Mouse (Mus musculus): ENCODE results near the gene Adcy2. TPM values are rescaled to one million over a fixed set of nuclear protein-coding genes. Genes with fewer than 3 reads are reported as not detected.
A peak's percentile ranks its signal among the peaks of the same experiment; 100 is the strongest.

Adcy2 gene
- polyA plus RNA-seq, 1 experiment: 98.5 TPM

DNA sequence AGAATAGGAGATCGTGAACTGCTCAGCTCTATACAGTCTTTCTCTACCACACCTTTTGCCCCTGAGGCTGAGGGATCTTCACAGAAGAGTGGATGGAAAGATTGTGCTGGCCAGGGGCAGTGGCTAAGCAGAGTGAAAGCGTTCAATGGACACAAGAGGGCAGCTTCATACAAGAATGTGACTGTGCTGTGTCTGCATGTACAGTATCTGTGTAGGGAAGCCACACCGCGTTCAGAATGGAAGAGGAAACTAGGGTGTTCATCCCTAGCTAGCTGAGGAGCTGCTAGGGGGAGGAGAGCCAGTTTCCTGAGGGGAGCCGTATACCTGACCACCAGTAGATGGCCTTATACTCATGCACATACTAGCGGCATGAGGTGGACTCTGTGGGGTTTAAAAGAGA, 376.5 kb downstream of the Adcy2 start:
- Histone ChIP-seq H3K27ac (ENCODE audit: insufficient read depth, low read length) (no peak overlapping the region), H3K4me1 (ENCODE audit: control insufficient read depth, insufficient read depth, low read length) (no peaks in the 10 kb centered on the region), H3K4me3 (ENCODE audit: insufficient read depth, low read length) (no peak overlapping the region)
- TF ChIP-seq CTCF (IDR thresholded peaks at IDR 0.05; ENCODE audit: extremely low read depth, insufficient read depth, low read length) (peak; percentile 36), POLR2A (IDR thresholded peaks at IDR 0.05; ENCODE audit: extremely low read depth, insufficient read depth, low read length) (no peak)

DNA sequence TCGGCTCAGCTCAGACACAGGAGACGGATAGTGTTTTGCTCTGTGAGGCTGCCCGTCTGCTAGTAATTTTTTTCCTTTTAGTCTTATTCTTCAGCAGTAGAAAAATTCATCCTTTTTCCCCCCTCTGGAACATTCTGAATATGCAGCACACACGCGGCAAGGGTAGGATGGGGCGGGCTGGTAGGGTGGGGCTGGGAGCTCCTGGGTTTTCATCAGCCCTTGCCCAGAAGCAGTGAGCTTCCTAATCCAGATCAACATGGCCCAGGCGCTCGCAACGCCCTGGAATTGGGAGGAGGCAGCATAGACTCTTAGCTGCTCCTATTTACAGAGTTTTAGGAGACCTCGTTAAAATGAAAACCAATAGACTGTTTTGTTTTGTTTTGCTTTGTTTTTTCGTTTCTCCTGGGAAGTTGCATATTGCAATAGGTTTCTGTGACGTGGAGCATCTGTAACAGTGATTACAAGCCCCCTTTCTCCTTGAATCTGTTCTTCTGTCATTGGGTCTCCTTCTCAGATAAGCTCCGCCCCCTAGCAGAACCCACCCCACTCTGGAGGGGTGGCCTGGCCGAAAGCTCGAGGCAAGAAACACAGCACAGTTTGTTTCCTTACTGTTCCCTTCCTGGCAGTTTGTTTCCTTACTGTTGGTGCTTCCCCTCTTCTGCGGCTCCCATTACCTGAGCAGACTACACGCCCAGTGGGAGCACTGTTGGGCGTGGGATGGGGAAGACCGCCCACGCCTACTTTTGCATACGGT, 391.5 kb downstream of the Adcy2 start:
- H3K4me3 ChIP-seq (ENCODE audit: insufficient read depth, low read length): no peak overlapping the region

DNA sequence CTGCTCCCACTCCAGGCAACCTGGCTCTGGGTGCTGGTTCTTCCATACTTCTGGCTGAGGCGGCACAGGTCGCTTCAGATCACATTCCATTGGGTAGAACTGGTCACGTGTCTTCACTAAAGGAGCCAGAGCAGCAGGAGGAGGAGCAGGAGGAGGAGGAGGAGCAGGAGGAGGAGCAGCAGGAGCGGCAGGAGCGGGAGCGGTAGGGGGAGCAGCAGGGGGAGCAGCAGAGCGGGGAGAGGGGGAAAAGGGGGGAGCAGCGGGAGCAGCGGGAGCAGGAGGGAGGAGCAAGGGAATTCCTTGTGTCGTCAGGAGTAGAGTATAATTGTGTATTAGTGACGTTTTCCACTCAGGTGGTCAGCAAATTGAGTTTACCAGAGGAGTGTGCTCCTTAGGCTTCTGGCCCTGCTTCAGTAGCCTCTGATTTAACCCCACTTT, 393.6 kb downstream of the Adcy2 start:
- Histone ChIP-seq H3K27ac (ENCODE audit: insufficient read depth, low read length) (no peak overlapping the region), H3K4me3 (ENCODE audit: insufficient read depth, low read length) (0 out of 2 replicates have a peak overlapping the region, but pooled peaks have one; percentile 1), H3K4me1 (ENCODE audit: control insufficient read depth, insufficient read depth, low read length) (peaks cover 8% of the 10 kb centered on the region)
- TF ChIP-seq CTCF (IDR thresholded peaks at IDR 0.05; ENCODE audit: extremely low read depth, insufficient read depth, low read length) (no peak), POLR2A (IDR thresholded peaks at IDR 0.05; ENCODE audit: extremely low read depth, insufficient read depth, low read length) (no peak)

More for the DNA sequence above, 391.5 kb downstream of the Adcy2 start:
- TF ChIP-seq CTCF (IDR thresholded peaks at IDR 0.05; ENCODE audit: extremely low read depth, insufficient read depth, low read length) (no peak), POLR2A (IDR thresholded peaks at IDR 0.05; ENCODE audit: extremely low read depth, insufficient read depth, low read length) (no peak)
- Histone ChIP-seq H3K4me1 (ENCODE audit: control insufficient read depth, insufficient read depth, low read length) (peaks cover 3% of the 10 kb centered on the region; the same call in 1 of the 2 replicates), H3K27ac (ENCODE audit: insufficient read depth, low read length) (no peak overlapping the region)

DNA sequence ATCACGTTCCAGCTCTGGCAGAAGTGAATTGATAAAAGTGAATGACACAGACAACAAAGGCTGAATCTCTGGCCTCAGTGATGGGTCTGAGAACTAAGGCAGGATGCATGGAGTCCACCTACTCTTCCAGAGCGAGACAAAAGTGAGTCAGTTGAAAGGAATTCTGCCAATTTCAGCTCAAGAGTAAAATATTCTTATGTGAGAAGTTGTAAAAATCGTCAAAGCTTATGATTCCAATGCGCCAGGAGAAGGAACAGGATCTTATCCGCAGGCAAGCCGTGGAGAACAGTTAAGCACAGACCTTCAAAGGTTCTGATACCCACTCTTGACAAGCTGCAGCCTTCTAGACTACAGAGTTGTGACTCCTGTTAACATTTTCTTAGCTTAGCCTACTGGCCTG, 396.3 kb downstream of the Adcy2 start:
- Histone ChIP-seq H3K27ac (ENCODE audit: insufficient read depth, low read length) (no peak overlapping the region), H3K4me3 (ENCODE audit: insufficient read depth, low read length) (no peak overlapping the region)
- TF ChIP-seq POLR2A (IDR thresholded peaks at IDR 0.05; ENCODE audit: extremely low read depth, insufficient read depth, low read length) (no peak), CTCF (IDR thresholded peaks at IDR 0.05; ENCODE audit: extremely low read depth, insufficient read depth, low read length) (no peak)

DNA sequence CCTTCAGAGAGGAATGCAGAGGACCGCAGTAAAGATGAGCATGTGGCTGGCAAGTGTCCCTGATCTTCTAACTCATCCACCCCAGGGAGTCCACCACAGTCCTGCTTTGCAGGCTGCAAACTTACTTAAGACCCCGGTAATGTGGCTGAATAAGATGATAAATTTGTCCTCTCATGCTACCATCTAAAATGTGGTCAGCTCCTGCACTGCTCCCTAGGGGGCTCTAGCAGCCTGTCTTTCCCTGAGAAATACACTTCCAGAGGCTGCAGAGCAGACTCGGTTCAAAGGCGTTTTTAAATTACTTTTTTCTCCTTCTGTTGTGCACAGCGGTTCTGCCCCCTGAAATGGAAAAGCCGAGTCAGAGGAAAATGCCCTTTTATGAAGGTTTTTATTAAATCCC, 398.2 kb downstream of the Adcy2 start:
- TF ChIP-seq CTCF (IDR thresholded peaks at IDR 0.05; ENCODE audit: extremely low read depth, insufficient read depth, low read length) (peak; percentile 68), POLR2A (IDR thresholded peaks at IDR 0.05; ENCODE audit: extremely low read depth, insufficient read depth, low read length) (no peak)
- Histone ChIP-seq H3K4me1 (ENCODE audit: control insufficient read depth, insufficient read depth, low read length) (peaks cover 11% of the 10 kb centered on the region), H3K27ac (ENCODE audit: insufficient read depth, low read length) (no peak overlapping the region), H3K4me3 (ENCODE audit: insufficient read depth, low read length) (no peak overlapping the region)

More for the DNA sequence above, 396.3 kb downstream of the Adcy2 start:
- H3K4me1 ChIP-seq (ENCODE audit: control insufficient read depth, insufficient read depth, low read length): peaks cover 8% of the 10 kb centered on the region

DNA sequence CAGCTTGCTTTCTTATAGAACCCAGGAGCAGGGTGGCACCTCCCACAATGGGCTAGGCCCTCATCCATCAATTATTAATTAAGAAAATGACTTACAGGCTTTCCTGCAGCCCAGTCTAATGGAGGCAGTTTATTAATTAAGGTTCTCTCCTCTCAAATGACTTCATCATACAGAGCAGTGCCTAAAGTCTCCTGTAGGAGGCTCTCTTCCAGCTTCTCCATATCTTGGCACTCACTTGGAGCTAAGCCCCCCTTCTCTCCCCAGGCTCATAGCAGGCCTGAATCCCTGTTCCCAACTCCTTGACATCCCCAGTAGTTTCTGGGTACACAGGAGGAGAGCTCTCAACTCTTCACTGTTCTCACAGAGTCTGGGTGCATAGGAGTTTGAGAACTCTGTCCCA, 400.4 kb downstream of the Adcy2 start:
- no peak for TF ChIP-seq POLR2A (IDR thresholded peaks at IDR 0.05; ENCODE audit: extremely low read depth, insufficient read depth, low read length)
- no peak for TF ChIP-seq CTCF (IDR thresholded peaks at IDR 0.05; ENCODE audit: extremely low read depth, insufficient read depth, low read length)
- H3K27ac ChIP-seq (ENCODE audit: insufficient read depth, low read length): no peak overlapping the region
- peaks cover 11% of the 10 kb centered on the region for H3K4me1 ChIP-seq (ENCODE audit: control insufficient read depth, insufficient read depth, low read length)
- no peak overlapping the region for H3K4me3 ChIP-seq (ENCODE audit: insufficient read depth, low read length)

DNA sequence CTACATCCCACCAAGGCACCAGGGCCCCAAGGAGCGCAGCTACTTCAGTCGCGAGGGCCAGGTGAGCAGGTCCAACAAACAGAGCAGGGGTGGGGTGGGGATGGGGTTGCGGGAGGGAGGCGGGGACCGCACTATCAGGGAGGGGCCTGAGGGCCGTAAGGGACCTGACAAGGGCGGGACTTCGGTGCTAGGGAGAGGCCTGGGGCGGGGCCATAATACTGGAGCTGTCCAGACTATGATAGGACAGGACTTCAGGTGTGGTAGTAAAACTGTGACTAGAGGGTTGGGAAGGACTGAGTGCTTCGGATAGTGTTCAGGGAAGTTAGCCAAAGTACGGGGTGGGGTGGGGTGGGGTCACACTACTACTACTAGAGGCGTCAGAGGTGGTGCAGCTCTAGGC, 401.7 kb downstream of the Adcy2 start:
- peak overlapping the region; percentile 91 for H3K4me3 ChIP-seq (ENCODE audit: insufficient read depth, low read length)
- TF ChIP-seq CTCF (IDR thresholded peaks at IDR 0.05; ENCODE audit: extremely low read depth, insufficient read depth, low read length) (no peak), POLR2A (IDR thresholded peaks at IDR 0.05; ENCODE audit: extremely low read depth, insufficient read depth, low read length) (no peak)
- no peak overlapping the region for H3K27ac ChIP-seq (ENCODE audit: insufficient read depth, low read length)
- peaks cover 8% of the 10 kb centered on the region for H3K4me1 ChIP-seq (ENCODE audit: control insufficient read depth, insufficient read depth, low read length)

DNA sequence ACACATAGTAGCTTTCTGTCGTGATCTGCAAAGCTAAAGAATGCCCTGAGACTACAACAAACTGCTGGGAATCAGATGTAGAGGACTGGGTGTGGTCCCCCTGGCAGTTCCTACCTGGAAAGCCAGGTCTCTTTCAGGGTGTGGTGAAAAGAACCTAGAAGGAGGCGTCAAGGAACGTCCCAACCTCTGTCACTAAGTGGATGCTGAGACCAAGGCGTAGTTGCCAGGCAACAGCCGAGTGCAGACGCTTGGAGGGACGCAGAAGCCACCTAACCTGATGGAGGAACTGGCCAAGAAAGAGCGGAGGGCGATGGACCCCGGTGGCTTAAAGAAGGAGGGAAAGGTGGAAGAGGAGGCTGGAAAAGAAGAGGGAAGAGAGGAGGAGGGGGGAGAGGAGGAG, 402.1 kb downstream of the Adcy2 start, which contains the start of gene 1700001L19Rik:
Gene 1700001L19Rik (plus strand): TSS at position 223 of the 400 bp plus-strand sequence.
- H3K4me3 ChIP-seq (ENCODE audit: insufficient read depth, low read length): peak within 1 kb of the TSS; percentile 91
- TF ChIP-seq CTCF (IDR thresholded peaks at IDR 0.05; ENCODE audit: extremely low read depth, insufficient read depth, low read length) (no peak), POLR2A (IDR thresholded peaks at IDR 0.05; ENCODE audit: extremely low read depth, insufficient read depth, low read length) (no peak)
- H3K27ac ChIP-seq (ENCODE audit: insufficient read depth, low read length): no peak within 1 kb of the TSS
- H3K4me1 ChIP-seq (ENCODE audit: control insufficient read depth, insufficient read depth, low read length): peaks cover 5% of the 10 kb centered on the region; the same call in 1 of the 2 replicates

DNA sequence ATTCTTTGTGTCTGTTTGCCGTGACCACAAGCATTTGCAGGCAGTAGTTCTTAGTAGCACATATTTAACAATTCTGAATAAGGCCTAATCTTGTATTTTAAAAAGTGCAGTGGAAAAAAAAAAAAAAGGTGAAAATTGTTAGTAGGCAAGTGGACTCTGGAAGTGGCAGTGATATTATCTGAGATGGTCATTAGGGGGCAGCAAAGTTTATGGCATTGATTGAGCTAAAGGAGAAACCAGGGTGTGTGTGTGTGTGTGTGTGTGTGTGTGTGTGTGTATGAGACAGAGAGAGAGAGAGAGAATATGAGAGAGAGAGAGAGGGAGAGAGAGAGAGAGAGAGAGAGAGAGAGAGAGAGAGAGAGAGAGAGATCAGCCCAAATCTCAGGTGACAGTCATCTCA, 405.5 kb downstream of the Adcy2 start:
- no peak overlapping the region for H3K4me3 ChIP-seq (ENCODE audit: insufficient read depth, low read length)
- no peak overlapping the region for H3K27ac ChIP-seq (ENCODE audit: insufficient read depth, low read length)
- H3K4me1 ChIP-seq (ENCODE audit: control insufficient read depth, insufficient read depth, low read length): peaks cover 4% of the 10 kb centered on the region; the same call in 1 of the 2 replicates
- no peak for TF ChIP-seq CTCF (IDR thresholded peaks at IDR 0.05; ENCODE audit: extremely low read depth, insufficient read depth, low read length)
- TF ChIP-seq POLR2A (IDR thresholded peaks at IDR 0.05; ENCODE audit: extremely low read depth, insufficient read depth, low read length): no peak

DNA sequence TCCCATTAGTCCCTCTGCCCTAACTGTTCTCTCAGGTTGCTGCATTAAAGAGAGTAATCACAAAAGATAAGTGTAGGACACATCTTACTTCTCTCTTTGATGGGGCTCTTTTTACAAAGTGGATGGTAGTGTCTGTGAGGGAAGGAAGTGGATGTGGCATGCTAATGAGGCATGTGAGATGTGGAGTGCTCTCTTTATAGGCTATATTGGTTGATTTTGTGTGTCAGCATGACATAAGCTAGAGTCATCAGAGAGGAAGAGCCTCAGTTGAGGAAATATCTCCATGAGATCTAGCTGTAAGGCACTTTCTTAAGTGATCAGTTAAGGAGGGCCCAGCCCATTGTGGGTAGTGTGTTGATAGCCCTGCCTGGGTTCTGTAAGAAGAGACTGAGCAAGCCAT, 411.0 kb downstream of the Adcy2 start:
- H3K4me1 ChIP-seq (ENCODE audit: control insufficient read depth, insufficient read depth, low read length): peaks cover 2% of the 10 kb centered on the region; the same call in 1 of the 2 replicates
- H3K4me3 ChIP-seq (ENCODE audit: insufficient read depth, low read length): no peak overlapping the region
- no peak overlapping the region for H3K27ac ChIP-seq (ENCODE audit: insufficient read depth, low read length)
- TF ChIP-seq CTCF (IDR thresholded peaks at IDR 0.05; ENCODE audit: extremely low read depth, insufficient read depth, low read length): no peak
- no peak for TF ChIP-seq POLR2A (IDR thresholded peaks at IDR 0.05; ENCODE audit: extremely low read depth, insufficient read depth, low read length)

Measured in cortical plate, adult 2 months (tissue).